Mouse (Mus musculus): ENCODE measurements around the gene Cyp4f18.

- no peak for TF ChIP-seq MAFK (IDR thresholded peaks at IDR 0.05; ENCODE audit: insufficient read depth, low read depth, low read length)
- TF ChIP-seq CHD2 (IDR thresholded peaks at IDR 0.05; ENCODE audit: low read depth, low read length), result no peak
Observed at GRCm38 (mm10) chr8:71961796-71962195, 47.6 kb downstream of the Cyp4f18 start.
